Mouse (Mus musculus) olfactory bulb, adult 2 months (tissue): ENCODE data around the gene Grm8. TPM values are rescaled to one million over a fixed set of nuclear protein-coding genes. Genes with fewer than 3 reads are reported as not detected.
A peak's percentile ranks its signal among the peaks of the same experiment; 100 is the strongest.

Experiments used
- H3K27ac ChIP-seq: fragments of 200-500 bp; 2 replicates; pipeline ENCODE4 v1.5.1; 2012; ENCODE audit warnings: low read depth, low read length; ENCODE audit not compliant: insufficient read depth
- H3K4me1 ChIP-seq: fragments of 200-500 bp; 2 replicates; pipeline ENCODE4 v1.6.1; 2012; ENCODE audit warnings: low read length; ENCODE audit not compliant: control insufficient read depth, insufficient read depth
- H3K4me3 ChIP-seq: fragments of 200-500 bp; 2 replicates; pipeline ENCODE4 v1.5.1; 2012; ENCODE audit warnings: mild to moderate bottlenecking, low read depth, low read length, moderate library complexity; ENCODE audit not compliant: insufficient read depth
- CTCF ChIP-seq: fragments of 200-500 bp; IDR thresholded peaks from 2 replicates; pipeline ENCODE4 v1.5.1; 2012; ENCODE audit warnings: low read depth, mild to moderate bottlenecking, low read length, moderate library complexity; ENCODE audit not compliant: insufficient read depth
- POLR2A ChIP-seq: fragments of 200-500 bp; IDR thresholded peaks from 2 replicates; pipeline ENCODE4 v1.6.1; 2012; ENCODE audit warnings: mild to moderate bottlenecking, low read depth, low read length, moderate library complexity; ENCODE audit not compliant: insufficient read depth
- WGBS: fragments of 180-500 bp; shearing (Covaris S2); methylation state at CpG from one replicate; pipeline ENCODE4 v1.1.7; 2018; 5-methylcytosine and 5-hydroxymethylcytosine counted together
- polyA plus RNA-seq: library from polyadenylated mRNA; stranded (reverse); fragments of >200 nt; gene quantifications from 2 replicates; pipeline ENCODE4 v1.2.4, GENCODE M21; 2012; ENCODE audit warnings: low replicate concordance; ENCODE audit not compliant: missing spikeins, insufficient read depth, insufficient read length

The Grm8 gene
- polyA plus RNA-seq, 1 experiment: not detected

- WGBS: 93% methylated on average over 6 of the region's 6 CpGs
- H3K4me1 ChIP-seq: no peaks in the 10 kb centered on the region
- no peak overlapping the region for H3K4me3 ChIP-seq
- no peak overlapping the region for H3K27ac ChIP-seq
- TF ChIP-seq CTCF (no peak), POLR2A (no peak)
These were observed 372.9 kb downstream of the Grm8 start for GRCm38 (mm10) chr6:27762061-27762460.

- WGBS: 97% methylated on average over 2 of the region's 2 CpGs
- no peaks in the 10 kb centered on the region for H3K4me1 ChIP-seq
- H3K27ac ChIP-seq: no peak overlapping the region
- TF ChIP-seq CTCF (no peak), POLR2A (no peak)
- no peak overlapping the region for H3K4me3 ChIP-seq
These were observed 381.6 kb downstream of the Grm8 start for GRCm38 (mm10) chr6:27753290-27753829.

- no peak overlapping the region for H3K4me3 ChIP-seq
- H3K27ac ChIP-seq: no peak overlapping the region
- H3K4me1 ChIP-seq: no peaks in the 10 kb centered on the region
- WGBS: 60% methylated on average over 4 of the region's 4 CpGs
- TF ChIP-seq POLR2A (no peak), CTCF (no peak)
These were observed 388.5 kb downstream of the Grm8 start for GRCm38 (mm10) chr6:27746493-27746892.

GRCm38 (mm10) chr6:27745693-27746451 is 389.1 kb downstream of the Grm8 start:
- no peaks in the 10 kb centered on the region for H3K4me1 ChIP-seq
- no peak overlapping the region for H3K27ac ChIP-seq
- 24% methylated on average over 5 of the region's 5 CpGs for WGBS
- no peak overlapping the region for H3K4me3 ChIP-seq
- TF ChIP-seq CTCF: no peak
- TF ChIP-seq POLR2A: no peak

GRCm38 (mm10) chr6:27689382-27689781 is 445.6 kb downstream of the Grm8 start:
- TF ChIP-seq CTCF (no peak), POLR2A (no peak)
- WGBS: 33% methylated on average over 3 of the region's 3 CpGs
- H3K4me1 ChIP-seq: no peaks in the 10 kb centered on the region
- no peak overlapping the region; the same call in 1 of the 2 replicates for H3K27ac ChIP-seq
- H3K4me3 ChIP-seq: no peak overlapping the region

GRCm38 (mm10) chr6:27661747-27662435 is 473.1 kb downstream of the Grm8 start:
- no peak overlapping the region for H3K4me3 ChIP-seq
- TF ChIP-seq POLR2A: no peak
- no peak for TF ChIP-seq CTCF
- WGBS: 70% methylated on average over 6 of the region's 6 CpGs
- H3K4me1 ChIP-seq: no peaks in the 10 kb centered on the region
- no peak overlapping the region for H3K27ac ChIP-seq

GRCm38 (mm10) chr6:27657520-27657919 is 477.5 kb downstream of the Grm8 start:
- WGBS: 61% methylated on average over 1 of the region's 1 CpGs
- H3K4me1 ChIP-seq: no peaks in the 10 kb centered on the region
- H3K4me3 ChIP-seq: no peak overlapping the region
- H3K27ac ChIP-seq: no peak overlapping the region
- no peak for TF ChIP-seq CTCF
- TF ChIP-seq POLR2A: no peak

GRCm38 (mm10) chr6:27646503-27646902 is 488.5 kb downstream of the Grm8 start:
- H3K4me3 ChIP-seq: no peak overlapping the region
- WGBS: 29% methylated on average over 1 of the region's 1 CpGs
- H3K27ac ChIP-seq: no peak overlapping the region
- TF ChIP-seq POLR2A (no peak), CTCF (no peak)
- H3K4me1 ChIP-seq: peaks cover 6% of the 10 kb centered on the region

- 43% methylated on average over 5 of the region's 5 CpGs for WGBS
- TF ChIP-seq CTCF: no peak
- no peak for TF ChIP-seq POLR2A
- H3K4me1 ChIP-seq: peaks cover 6% of the 10 kb centered on the region
- no peak overlapping the region for H3K4me3 ChIP-seq
- peak overlapping the region; percentile 83 for H3K27ac ChIP-seq
These were observed 489.9 kb downstream of the Grm8 start for GRCm38 (mm10) chr6:27645054-27645453.
